Mouse (Mus musculus) spleen, embryonic (tissue): ENCODE data around the gene Copz1.

Experiments
- CTCF ChIA-PET: fragments of 350-600 bp; sonication (Branson Sonifier 250); formaldehyde crosslinking; loops from one replicate; lab custom pipeline; 2022; lab: Charles Lee

Gene Copz1

DNA sequence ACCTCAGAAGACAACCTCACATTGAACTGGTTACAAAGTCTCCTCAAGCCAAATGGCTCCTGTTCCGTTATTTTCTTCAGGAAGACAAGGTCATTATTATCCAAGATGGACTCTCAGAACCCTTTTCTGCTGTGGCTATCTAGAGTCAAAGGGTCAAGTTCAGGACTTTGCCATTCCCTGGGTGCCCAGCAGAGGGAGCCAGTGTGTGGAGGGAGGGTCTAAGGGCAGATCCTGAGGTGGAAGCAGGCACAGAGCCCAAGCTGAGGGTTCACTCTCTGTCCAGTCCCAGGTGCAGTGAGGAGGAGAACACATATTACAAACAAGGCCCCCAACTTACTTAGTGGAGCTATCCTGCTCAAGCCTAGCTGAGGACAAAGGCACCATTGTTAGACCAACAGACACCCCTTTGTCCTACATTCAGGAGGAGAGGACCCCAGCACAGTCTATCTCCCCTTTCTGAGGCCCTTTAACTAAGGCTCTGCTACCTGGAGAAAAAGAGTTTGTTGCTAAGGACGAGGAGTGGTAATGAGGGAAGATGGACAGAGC lies 22.2 kb upstream of the Copz1 start:
- CTCF ChIA-PET = interaction anchor here (0.5 to 1.0 kb wide), 2 partner anchors 35 to 57 kb away, joined by 3 read pairs; no protein-coding TSS in a partner anchor

- CTCF ChIA-PET = interaction anchor here (1.0 kb wide), 1 partner anchor 86 kb away, joined by 3 read pairs; no protein-coding TSS in a partner anchor
Measured at GRCm38 (mm10) chr15:103251595-103251994, 20.9 kb upstream of the Copz1 start.

DNA sequence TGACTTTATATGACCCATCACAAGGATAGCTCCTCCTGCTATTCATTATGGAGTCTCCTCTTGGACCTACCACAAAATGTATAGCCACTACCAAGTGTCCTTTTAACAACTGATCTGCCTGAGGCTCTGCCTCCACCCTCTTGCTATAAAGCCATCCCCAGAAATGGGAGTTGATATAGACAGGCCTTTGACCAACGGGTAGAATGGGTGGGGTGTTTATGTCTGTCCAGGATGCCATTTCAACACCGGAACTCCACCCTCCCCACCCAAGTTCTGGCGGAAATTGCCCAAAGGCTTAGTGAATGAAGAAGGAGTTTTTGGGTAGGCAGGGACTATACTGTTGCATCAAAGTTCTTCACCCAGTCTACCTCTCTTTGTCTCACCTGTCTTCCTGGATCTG lies 19.9 kb upstream of the Copz1 start:
- CTCF ChIA-PET = no interaction called here

GRCm38 (mm10) chr15:103253352-103253751 lies 19.2 kb upstream of the Copz1 start:
- CTCF ChIA-PET = interaction anchor here (0.9 kb wide), 1 partner anchor 11 kb away, joined by 3 read pairs; no protein-coding TSS in a partner anchor

DNA sequence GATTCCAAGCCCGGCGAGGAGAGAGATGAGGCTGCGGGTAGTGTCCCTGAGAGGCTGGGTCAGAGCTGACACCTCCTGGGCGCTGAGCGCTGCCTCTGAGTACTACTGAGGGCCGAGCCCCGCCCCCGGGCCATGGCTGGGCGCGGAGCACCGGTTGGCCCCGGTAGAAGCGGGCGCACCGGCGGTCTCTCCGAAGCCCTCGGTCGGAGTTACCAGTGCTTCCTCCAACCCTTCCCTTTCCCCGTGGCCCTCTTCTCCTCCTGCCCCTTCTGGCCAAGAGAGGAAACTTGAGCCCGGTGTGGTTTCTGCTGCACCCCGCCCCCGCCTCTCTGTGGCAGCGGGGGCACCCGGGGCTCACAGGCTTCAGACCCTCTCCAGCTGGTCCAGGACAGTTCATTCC lies 17.3 kb upstream of the Copz1 start:
- CTCF ChIA-PET = no interaction called here

GRCm38 (mm10) chr15:103256210-103256986 lies 16.1 kb upstream of the Copz1 start:
- CTCF ChIA-PET = no interaction called here

DNA sequence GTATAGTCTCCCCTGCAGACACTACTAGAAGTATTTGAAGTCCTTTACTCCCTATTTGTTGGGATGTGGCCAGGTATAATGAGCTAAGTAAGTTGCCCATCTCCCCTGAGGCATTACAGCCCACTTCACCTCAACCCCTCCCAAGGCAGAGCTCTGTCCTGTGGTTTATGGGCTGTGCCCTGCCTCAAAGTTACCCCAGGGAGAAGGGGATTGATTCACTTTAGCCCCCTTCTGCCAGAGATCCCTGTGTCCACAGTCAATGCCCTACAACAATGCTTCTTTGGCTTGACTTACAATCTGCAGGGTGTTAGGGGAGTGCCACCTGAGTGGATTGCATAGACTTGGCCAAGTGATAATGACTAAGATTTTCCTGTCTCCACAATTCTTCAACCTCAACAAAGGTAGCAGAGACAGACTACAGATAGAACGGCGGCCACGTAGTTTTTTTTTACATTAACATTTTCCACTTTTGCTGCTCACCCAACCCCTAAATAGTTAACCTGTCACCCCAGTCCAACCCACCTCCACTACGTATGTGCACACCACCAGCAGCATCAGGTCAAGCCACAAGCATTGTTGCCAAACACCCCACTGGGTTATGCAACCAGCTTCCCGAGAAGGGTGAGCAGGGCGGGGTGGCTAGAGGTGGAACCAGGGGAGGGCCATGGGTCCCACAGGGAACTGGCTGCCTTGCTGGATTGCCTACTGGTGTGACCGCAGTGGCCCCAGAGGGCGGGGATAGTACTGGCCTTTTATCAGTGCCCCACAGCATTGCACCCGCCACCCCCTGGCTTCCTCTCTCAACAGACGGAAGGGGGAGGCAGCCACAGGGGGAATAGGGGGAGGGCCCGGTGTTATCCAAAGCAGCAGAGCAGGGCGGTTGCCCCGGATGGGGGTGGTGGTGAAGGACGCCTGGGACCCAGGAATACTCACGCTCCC lies 14.5 kb upstream of the Copz1 start, which contains the start of gene Nfe2:
Gene Nfe2, minus strand, starts transcription at position 614 of the 939 bp plus-strand sequence.
- CTCF ChIA-PET = no interaction called here

- CTCF ChIA-PET = no interaction called here
Measured at GRCm38 (mm10) chr15:103259162-103259561, 13.4 kb upstream of the Copz1 start.

GRCm38 (mm10) chr15:103259989-103260388 lies 12.5 kb upstream of the Copz1 start:
- CTCF ChIA-PET = no interaction called here

GRCm38 (mm10) chr15:103264794-103265193 lies 7.7 kb upstream of the Copz1 start:
- CTCF ChIA-PET = no interaction called here

GRCm38 (mm10) chr15:103268903-103269302 lies 3.6 kb upstream of the Copz1 start:
- CTCF ChIA-PET = no interaction called here

GRCm38 (mm10) chr15:103275943-103276342 lies 3.4 kb downstream of the Copz1 start:
- CTCF ChIA-PET = interaction anchor here (0.6 kb wide), 2 partner anchors 38 to 806 kb away, joined by 3 to 5 read pairs; no protein-coding TSS in a partner anchor

DNA sequence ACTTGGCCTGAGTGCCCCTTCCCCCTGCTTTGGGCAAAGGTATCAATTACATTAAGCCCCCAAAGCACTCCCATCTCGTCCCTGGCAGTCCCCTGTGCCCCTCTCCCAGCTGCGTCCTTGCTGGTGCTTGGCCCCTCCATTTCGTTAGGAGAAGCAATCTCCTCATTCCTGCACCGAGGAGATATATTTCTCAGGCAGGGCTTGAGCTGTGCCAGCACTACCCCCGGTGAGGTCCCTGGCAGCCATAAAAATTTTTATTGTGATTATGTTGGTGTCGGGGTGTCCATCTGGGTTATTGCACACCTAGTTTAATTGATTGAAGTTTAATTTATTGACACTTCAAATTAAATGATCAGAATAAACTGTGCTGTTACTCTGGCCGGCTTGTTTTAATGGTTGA lies 5.4 kb downstream of the Copz1 start:
- CTCF ChIA-PET = no interaction called here

DNA sequence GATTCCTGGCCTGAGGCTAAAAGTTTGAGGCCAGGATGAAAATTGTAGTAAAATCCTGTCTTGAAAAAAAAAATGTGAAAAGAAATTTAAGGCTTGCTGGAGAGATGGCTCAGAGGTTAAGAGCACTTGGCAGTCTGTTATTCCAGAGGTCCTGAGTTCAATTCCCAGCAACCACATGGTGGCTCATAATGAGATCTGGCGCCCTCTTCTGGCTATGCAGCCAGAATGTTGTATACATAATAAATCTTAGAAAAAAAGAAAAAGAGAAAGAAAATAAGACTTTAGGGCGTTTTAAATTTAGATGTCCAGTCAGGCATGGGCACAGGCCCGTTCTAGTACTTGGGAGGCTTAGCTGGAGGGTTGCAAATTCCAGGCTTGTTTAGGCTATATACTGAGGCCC lies 7.2 kb downstream of the Copz1 start:
- CTCF ChIA-PET = no interaction called here

- CTCF ChIA-PET = interaction anchor here (0.6 to 0.9 kb wide), 4 partner anchors 12 to 43 kb away, joined by 4 to 12 read pairs (median 6); partner anchors contain the start of gene Gpr84
Measured at GRCm38 (mm10) chr15:103280817-103281464, 8.4 kb downstream of the Copz1 start.

GRCm38 (mm10) chr15:103281465-103282205 lies 9.1 kb downstream of the Copz1 start:
- CTCF ChIA-PET = interaction anchor here (0.6 kb wide), 5 partner anchors 11 to 345 kb away, joined by 3 to 9 read pairs (median 4); partner anchors contain the start of gene Hoxc12

- CTCF ChIA-PET = interaction anchor here (1.0 to 1.3 kb wide), 2 partner anchors 12 to 39 kb away, joined by 4 to 5 read pairs; partner anchors contain the start of gene Copz1
Measured at GRCm38 (mm10) chr15:103284066-103284465, 11.6 kb downstream of the Copz1 start.

- CTCF ChIA-PET = interaction anchor here (1.0 to 1.3 kb wide), 2 partner anchors 13 to 39 kb away, joined by 4 to 5 read pairs; partner anchors contain the start of gene Copz1
Measured at GRCm38 (mm10) chr15:103284647-103285046, 12.1 kb downstream of the Copz1 start.

DNA sequence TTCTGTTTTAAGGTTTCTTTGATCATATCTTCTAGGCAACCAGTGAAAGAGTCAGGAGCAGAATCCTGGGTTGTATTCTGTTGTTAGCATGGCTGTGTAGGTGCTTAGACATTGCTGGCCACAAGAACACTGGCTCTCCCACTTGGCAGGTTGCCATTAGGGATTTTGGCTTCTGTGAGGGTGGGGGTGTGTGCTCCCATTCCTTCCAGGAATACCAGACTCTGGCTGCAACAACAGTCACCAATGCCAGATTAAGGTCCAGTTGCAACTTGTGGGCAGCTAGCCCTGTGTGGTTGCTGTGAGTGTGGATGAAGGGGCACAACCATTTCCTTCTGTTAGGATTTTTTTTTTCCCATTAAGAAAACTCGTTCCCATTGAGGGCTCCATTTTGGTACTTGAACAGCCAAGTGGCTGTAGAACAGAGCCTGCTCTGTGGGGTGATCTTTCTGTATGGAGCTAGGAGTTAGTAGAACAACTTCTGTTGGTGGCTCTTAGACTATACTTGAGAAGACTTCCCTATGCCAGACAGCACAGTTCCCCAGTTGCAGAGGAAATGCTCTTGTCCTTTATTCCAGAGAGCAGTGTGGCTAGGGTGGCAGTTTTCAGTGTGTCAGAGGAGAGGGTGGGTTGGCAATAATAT lies 13.4 kb downstream of the Copz1 start:
- CTCF ChIA-PET = no interaction called here

- CTCF ChIA-PET = no interaction called here
Measured at GRCm38 (mm10) chr15:103289600-103289999, 17.1 kb downstream of the Copz1 start.
